Mouse (Mus musculus): ENCODE measurements around the gene Snrnp48.

GRCm38 (mm10) chr13:38258901-38259300 lies 54.2 kb downstream of the Snrnp48 start:
- no peak for TF ChIP-seq CTCF (IDR thresholded peaks at IDR 0.05; ENCODE audit: low read depth, low read length)
- no peak for TF ChIP-seq POLR2A (IDR thresholded peaks at IDR 0.05; ENCODE audit: extremely low read depth, insufficient read depth, low read length)
